Mouse (Mus musculus): Measurements from ENCODE around the gene Mtch1. TPM values are rescaled to one million over a fixed set of nuclear protein-coding genes. Genes with fewer than 3 reads are reported as not detected.

The Mtch1 gene
- total and polyA plus RNA-seq, 3 experiments = 66.1 to 143 (median 110) TPM

DNA sequence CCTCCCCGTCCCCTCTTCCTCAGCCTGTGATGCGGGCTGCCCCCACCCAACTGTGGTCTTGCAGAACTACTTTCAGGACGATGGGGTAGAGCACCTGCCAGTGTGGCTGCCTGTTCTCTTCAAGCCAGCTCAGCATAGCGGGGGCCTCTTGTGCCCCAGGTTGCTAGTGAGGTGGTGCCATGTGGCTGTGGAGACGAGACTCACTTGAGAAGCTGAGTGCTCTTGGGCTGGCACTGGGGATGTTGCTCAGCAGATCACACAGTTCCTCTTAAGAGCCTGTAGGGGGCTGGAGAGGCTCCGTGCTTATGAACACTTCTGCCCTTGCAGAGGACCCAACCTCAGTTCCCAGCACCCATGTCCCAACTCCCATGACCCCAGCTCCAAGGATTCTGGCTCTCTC, 49.9 kb downstream of the Mtch1 start:
- in situ Hi-C loops (cut with MboI; ENCODE audit: low pct_ligation_motif_present, low pct_unique_long_range_greater_than_20kb, low sequenced_read_pairs) = no loop called here
- peaks cover 0 to 26% of the 10 kb centered on the region in 2 experiments; a peak in 2 of 4 replicates for H3K4me1 ChIP-seq (ENCODE audit: control insufficient read depth in 1 of 2, insufficient read depth in 2 of 2)
- dilution Hi-C loops (cut with MboI; ENCODE audit: extremely low pct_ligation_motif_present, extremely low pct_unique_long_range_greater_than_20kb, low sequenced_read_pairs) = no loop called here
- H3K4me2 ChIP-seq (ENCODE audit: insufficient read depth, low read depth, poor library complexity, severe bottlenecking) = no peak overlapping the region
- H3K27ac ChIP-seq (ENCODE audit: insufficient read depth, low read depth) = no peak overlapping the region
- DNase-seq (ENCODE audit: extremely low read depth) = peak; percentile 29
- no peaks in the 10 kb centered on the region for H3K27me3 ChIP-seq (replicated peaks)
- peaks cover 55 to 93% of the 10 kb centered on the region in 2 experiments for H3K36me3 ChIP-seq (replicated peaks in 1 of 2; ENCODE audit: control insufficient read depth in 1 of 2, insufficient read depth in 1 of 2, low read length in 1 of 2)
- H3K79me2 ChIP-seq (replicated peaks; ENCODE audit: control insufficient read depth, extremely low read depth, insufficient read depth, poor library complexity, severe bottlenecking) = no peaks in the 10 kb centered on the region
- TF ChIP-seq GABPA (IDR thresholded peaks at IDR 0.05; ENCODE audit: insufficient replicate concordance, low read depth, low read length) = no peak
- TF ChIP-seq CTCF (conservative IDR thresholded peaks at IDR 0.05 in 1 of 2, IDR thresholded peaks at IDR 0.05 in 1 of 2; ENCODE audit: low read depth in 2 of 2, low read length in 2 of 2) = peak in 1 of 2 experiments; percentile 30; a peak in 1 of 4 replicates
- no peak for TF ChIP-seq IRF4 (IDR thresholded peaks at IDR 0.05; ENCODE audit: low read depth, low read length)
- no peak for TF ChIP-seq USF2 (conservative IDR thresholded peaks at IDR 0.05; ENCODE audit: low read depth, low read length)
- peaks cover 4% of the 10 kb centered on the region for H3K9me3 ChIP-seq (replicated peaks; ENCODE audit: low read length)
- H3K9ac ChIP-seq (ENCODE audit: insufficient read depth, low read depth) = no peak overlapping the region
- H3K4me3 ChIP-seq (replicated peaks in 1 of 3; ENCODE audit: low read depth in 2 of 3, low read length in 2 of 3, poor library complexity in 1 of 3) = no peak overlapping the region

DNA sequence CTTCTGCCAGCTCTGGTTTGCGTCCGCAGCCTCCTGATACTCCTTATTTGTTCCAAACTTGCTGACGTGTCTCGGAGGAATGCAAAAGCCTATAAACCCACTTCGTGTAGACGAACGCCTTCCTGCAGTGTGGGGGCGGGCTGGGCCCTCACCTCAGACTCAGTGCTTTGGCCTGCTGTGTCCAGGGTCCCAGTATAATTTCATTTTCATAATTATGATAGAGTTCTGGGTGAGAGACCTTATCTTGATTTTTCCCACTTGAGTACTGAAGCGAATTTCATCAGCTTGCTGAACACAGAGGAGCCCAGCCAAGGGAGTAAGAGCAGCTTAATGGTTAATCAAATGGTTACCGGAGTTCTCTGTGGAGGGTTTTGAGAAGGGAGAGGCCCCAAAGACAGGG, 50.4 kb downstream of the Mtch1 start:
- H3K79me2 ChIP-seq (replicated peaks; ENCODE audit: control insufficient read depth, extremely low read depth, insufficient read depth, poor library complexity, severe bottlenecking) = no peaks in the 10 kb centered on the region
- H3K9me3 ChIP-seq (replicated peaks; ENCODE audit: low read length) = peaks cover 4% of the 10 kb centered on the region
- no peak overlapping the region for H3K27ac ChIP-seq (ENCODE audit: insufficient read depth, low read depth)
- H3K9ac ChIP-seq (ENCODE audit: insufficient read depth, low read depth) = no peak overlapping the region
- H3K4me3 ChIP-seq (replicated peaks in 1 of 3; ENCODE audit: low read depth in 2 of 3, low read length in 2 of 3, poor library complexity in 1 of 3) = no peak overlapping the region
- no peak overlapping the region for H3K4me2 ChIP-seq (ENCODE audit: insufficient read depth, low read depth, poor library complexity, severe bottlenecking)
- H3K27me3 ChIP-seq (replicated peaks) = no peaks in the 10 kb centered on the region
- peaks cover 0 to 25% of the 10 kb centered on the region in 2 experiments; a peak in 2 of 4 replicates for H3K4me1 ChIP-seq (ENCODE audit: control insufficient read depth in 1 of 2, insufficient read depth in 2 of 2)
- H3K36me3 ChIP-seq (replicated peaks in 1 of 2; ENCODE audit: control insufficient read depth in 1 of 2, insufficient read depth in 1 of 2, low read length in 1 of 2) = peaks cover 57 to 93% of the 10 kb centered on the region in 2 experiments
- TF ChIP-seq POLR2AphosphoS2 (IDR thresholded peaks at IDR 0.05; ENCODE audit: low read depth, low read length) = no peak
- TF ChIP-seq ZC3H11A (IDR thresholded peaks at IDR 0.05; ENCODE audit: low read depth, low read length) = no peak
- TF ChIP-seq IRF4 (IDR thresholded peaks at IDR 0.05; ENCODE audit: low read depth, low read length) = no peak
- no peak for TF ChIP-seq TBP (conservative IDR thresholded peaks at IDR 0.05; ENCODE audit: low read depth, low read length)
- no peak for TF ChIP-seq JUN (IDR thresholded peaks at IDR 0.05; ENCODE audit: insufficient read depth, low read depth, low read length)
- TF ChIP-seq JUND (conservative IDR thresholded peaks at IDR 0.05; ENCODE audit: low read depth, low read length) = no peak
- TF ChIP-seq CHD1 (IDR thresholded peaks at IDR 0.05; ENCODE audit: low read depth, low read length) = no peak
- TF ChIP-seq USF1 (IDR thresholded peaks at IDR 0.05; ENCODE audit: low read depth, low read length) = no peak
- no peak for TF ChIP-seq MEF2A (IDR thresholded peaks at IDR 0.05; ENCODE audit: borderline replicate concordance, low read depth, low read length)
- TF ChIP-seq MAX (IDR thresholded peaks at IDR 0.05; ENCODE audit: low read length) = no peak
- TF ChIP-seq MAZ (IDR thresholded peaks at IDR 0.05; ENCODE audit: low read depth, low read length) = no peak
- TF ChIP-seq BHLHE40 (IDR thresholded peaks at IDR 0.05; ENCODE audit: low read depth, low read length) = no peak
- no peak for TF ChIP-seq ZMIZ1 (IDR thresholded peaks at IDR 0.05; ENCODE audit: low read depth, low read length)
- no peak for TF ChIP-seq CHD2 (IDR thresholded peaks at IDR 0.05; ENCODE audit: low read length)
- no peak for TF ChIP-seq NRF1 (IDR thresholded peaks at IDR 0.05; ENCODE audit: low read depth, low read length)
- dilution Hi-C loops (cut with MboI; ENCODE audit: extremely low pct_ligation_motif_present, extremely low pct_unique_long_range_greater_than_20kb, low sequenced_read_pairs) = no loop called here
- no peak for DNase-seq (ENCODE audit: extremely low read depth)
- in situ Hi-C loops (cut with MboI; ENCODE audit: low pct_ligation_motif_present, low pct_unique_long_range_greater_than_20kb, low sequenced_read_pairs) = no loop called here

Data from CH12.LX (cell line).